Mouse (Mus musculus) midbrain, embryonic 10.5 days (tissue): ENCODE results near the gene Rnf149. TPM values are rescaled to one million over a fixed set of nuclear protein-coding genes. Genes with fewer than 3 reads are reported as not detected.

Source experiments
- DNase-seq: peaks from one replicate; pipeline ENCODE4 v3.0.0-alpha.2; 2017; ENCODE audit warnings: low spot score
- H3K27ac ChIP-seq: fragments of 300-500 bp; sonication (generic); replicated peaks from 2 replicates; pipeline ENCODE4 v1.5.1; 2016; ENCODE audit warnings: mild to moderate bottlenecking
- H3K27me3 ChIP-seq: fragments of 300-500 bp; sonication (generic); 2 replicates; pipeline ENCODE4 v1.6.1; 2016; ENCODE audit warnings: low read depth, mild to moderate bottlenecking; ENCODE audit not compliant: poor library complexity, severe bottlenecking
- H3K36me3 ChIP-seq: fragments of 300-500 bp; sonication (generic); 2 replicates; pipeline ENCODE4 v1.6.1; 2016; ENCODE audit warnings: mild to moderate bottlenecking, moderate library complexity
- H3K4me1 ChIP-seq: fragments of 300-500 bp; sonication (generic); 2 replicates; pipeline ENCODE4 v1.6.1; 2016
- H3K4me3 ChIP-seq: fragments of 300-500 bp; sonication (generic); 2 replicates; pipeline ENCODE4 v1.5.1; 2016; ENCODE audit warnings: mild to moderate bottlenecking, moderate library complexity
- H3K9me3 ChIP-seq: fragments of 300-500 bp; sonication (generic); replicated peaks from 2 replicates; pipeline ENCODE4 v1.6.1; 2016; ENCODE audit warnings: mild to moderate bottlenecking
- WGBS: fragments of 180-500 bp; shearing (Covaris S2); methylation state at CpG from one replicate; pipeline ENCODE4 v1.1.7; 2016; 5-methylcytosine and 5-hydroxymethylcytosine counted together
- polyA plus RNA-seq: library from polyadenylated mRNA; unstranded; fragments of >200 nt; fragmentation: Nextera tagmentation; extraction: Ambion mirVana; gene quantifications from 2 replicates; pipeline ENCODE4 v1.2.1, GENCODE M21; 2016

The Rnf149 gene
- polyA plus RNA-seq, 1 experiment from 2014 or later, result 21.6 TPM

GRCm38 (mm10) chr1:39536701-39537100, 40.5 kb downstream of the Rnf149 start:
- Histone ChIP-seq H3K4me1 (peaks cover 30% of the 10 kb centered on the region), H3K27me3 (no peaks in the 10 kb centered on the region), H3K9me3 (peaks cover 13% of the 10 kb centered on the region), H3K4me3 (peak overlapping the region; percentile 97), H3K27ac (no peak overlapping the region), H3K36me3 (peaks cover 41% of the 10 kb centered on the region)
- DNase-seq, result no peak
- 51% methylated on average over 7 of the region's 7 CpGs for WGBS

GRCm38 (mm10) chr1:39535515-39536311, 41.5 kb downstream of the Rnf149 start:
- H3K9me3 ChIP-seq, result peaks cover 10% of the 10 kb centered on the region
- H3K4me1 ChIP-seq, result peaks cover 30% of the 10 kb centered on the region
- peak overlapping the region; percentile 97 for H3K4me3 ChIP-seq
- peak; percentile 99 for DNase-seq
- under 1% methylated on average over 100 of the region's 100 CpGs for WGBS
- H3K27me3 ChIP-seq, result no peaks in the 10 kb centered on the region
- H3K27ac ChIP-seq, result peak overlapping the region; percentile 96
- H3K36me3 ChIP-seq, result peaks cover 32% of the 10 kb centered on the region

- DNase-seq, result no peak
- H3K9me3 ChIP-seq, result peaks cover 2% of the 10 kb centered on the region; the same call in 1 of the 2 replicates
- H3K27me3 ChIP-seq, result no peaks in the 10 kb centered on the region
- H3K27ac ChIP-seq, result peak within 1 kb of the TSS; percentile 96
- peaks cover 23% of the 10 kb centered on the region for H3K36me3 ChIP-seq
- peaks cover 30% of the 10 kb centered on the region for H3K4me1 ChIP-seq
- H3K4me3 ChIP-seq, result peak within 1 kb of the TSS; percentile 97
- WGBS, result 38% methylated on average over 13 of the region's 13 CpGs
Measured at GRCm38 (mm10) chr1:39534831-39535230, 42.4 kb downstream of the Rnf149 start, which contains the start of gene Cnot11. Cnot11 (plus strand) TSS chr1:39534992.

GRCm38 (mm10) chr1:39533917-39534316, 43.3 kb downstream of the Rnf149 start:
- H3K27ac ChIP-seq, result no peak overlapping the region
- H3K36me3 ChIP-seq, result peaks cover 14% of the 10 kb centered on the region
- no peak for DNase-seq
- peaks cover 30% of the 10 kb centered on the region for H3K4me1 ChIP-seq
- no peaks in the 10 kb centered on the region for H3K9me3 ChIP-seq
- H3K27me3 ChIP-seq, result no peaks in the 10 kb centered on the region
- 36% methylated on average over 3 of the region's 3 CpGs for WGBS
- H3K4me3 ChIP-seq, result no peak overlapping the region

GRCm38 (mm10) chr1:39531036-39531435, 46.2 kb downstream of the Rnf149 start:
- no peaks in the 10 kb centered on the region for H3K36me3 ChIP-seq
- H3K4me3 ChIP-seq, result no peak overlapping the region
- H3K27ac ChIP-seq, result no peak overlapping the region
- H3K4me1 ChIP-seq, result peaks cover 18% of the 10 kb centered on the region
- DNase-seq, result no peak
- no peaks in the 10 kb centered on the region for H3K9me3 ChIP-seq
- H3K27me3 ChIP-seq, result no peaks in the 10 kb centered on the region
- 66% methylated on average over 4 of the region's 4 CpGs for WGBS

GRCm38 (mm10) chr1:39530258-39530943, 46.8 kb downstream of the Rnf149 start:
- Histone ChIP-seq H3K27ac (no peak overlapping the region), H3K4me1 (peaks cover 17% of the 10 kb centered on the region), H3K9me3 (no peaks in the 10 kb centered on the region), H3K27me3 (no peaks in the 10 kb centered on the region), H3K4me3 (no peak overlapping the region), H3K36me3 (no peaks in the 10 kb centered on the region)
- peak; percentile 73 for DNase-seq
- 38% methylated on average over 13 of the region's 13 CpGs for WGBS

GRCm38 (mm10) chr1:39528319-39528718, 48.9 kb downstream of the Rnf149 start:
- WGBS, result 82% methylated on average over 6 of the region's 6 CpGs
- Histone ChIP-seq H3K4me1 (peaks cover 6% of the 10 kb centered on the region), H3K36me3 (no peaks in the 10 kb centered on the region), H3K4me3 (no peak overlapping the region), H3K27ac (no peak overlapping the region), H3K9me3 (no peaks in the 10 kb centered on the region), H3K27me3 (no peaks in the 10 kb centered on the region)
- no peak for DNase-seq

- Histone ChIP-seq H3K27ac (no peak overlapping the region), H3K4me1 (peaks cover 5% of the 10 kb centered on the region; the same call in 1 of the 2 replicates), H3K4me3 (no peak overlapping the region), H3K36me3 (no peaks in the 10 kb centered on the region), H3K27me3 (no peaks in the 10 kb centered on the region), H3K9me3 (no peaks in the 10 kb centered on the region)
- 14% methylated on average over 7 of the region's 7 CpGs for WGBS
- peak; percentile 81 for DNase-seq
Measured at GRCm38 (mm10) chr1:39527432-39527831, 49.8 kb downstream of the Rnf149 start.

GRCm38 (mm10) chr1:39526371-39527167, 50.6 kb downstream of the Rnf149 start:
- WGBS, result 88% methylated on average over 9 of the region's 9 CpGs

GRCm38 (mm10) chr1:39525763-39526162, 51.4 kb downstream of the Rnf149 start:
- no peak for DNase-seq
- Histone ChIP-seq H3K27ac (no peak overlapping the region), H3K36me3 (no peaks in the 10 kb centered on the region), H3K4me3 (no peak overlapping the region), H3K27me3 (no peaks in the 10 kb centered on the region), H3K4me1 (peaks cover 5% of the 10 kb centered on the region; the same call in 1 of the 2 replicates), H3K9me3 (no peaks in the 10 kb centered on the region)
- 82% methylated on average over 7 of the region's 7 CpGs for WGBS

More at GRCm38 (mm10) chr1:39526371-39527167, 50.6 kb downstream of the Rnf149 start:
- Histone ChIP-seq H3K9me3 (no peaks in the 10 kb centered on the region), H3K27me3 (no peaks in the 10 kb centered on the region), H3K4me3 (no peak overlapping the region), H3K36me3 (no peaks in the 10 kb centered on the region), H3K4me1 (peaks cover 5% of the 10 kb centered on the region; the same call in 1 of the 2 replicates), H3K27ac (no peak overlapping the region)
- no peak for DNase-seq

GRCm38 (mm10) chr1:39522519-39522918, 54.7 kb downstream of the Rnf149 start:
- H3K27me3 ChIP-seq, result no peaks in the 10 kb centered on the region
- no peak for DNase-seq
- H3K4me3 ChIP-seq, result no peak overlapping the region
- no peaks in the 10 kb centered on the region for H3K36me3 ChIP-seq
- 39% methylated on average over 5 of the region's 5 CpGs for WGBS
- H3K4me1 ChIP-seq, result peaks cover 4% of the 10 kb centered on the region; the same call in 1 of the 2 replicates
- H3K27ac ChIP-seq, result no peak overlapping the region
- 0 out of 2 replicates have a peak, but pooled peaks cover 5% of the 10 kb centered on the region for H3K9me3 ChIP-seq

GRCm38 (mm10) chr1:39521326-39521725, 55.9 kb downstream of the Rnf149 start:
- no peak overlapping the region for H3K27ac ChIP-seq
- WGBS, result 92% methylated on average over 7 of the region's 7 CpGs
- H3K4me1 ChIP-seq, result no peaks in the 10 kb centered on the region
- H3K27me3 ChIP-seq, result no peaks in the 10 kb centered on the region
- 0 out of 2 replicates have a peak, but pooled peaks cover 5% of the 10 kb centered on the region for H3K9me3 ChIP-seq
- DNase-seq, result no peak
- no peak overlapping the region for H3K4me3 ChIP-seq
- no peaks in the 10 kb centered on the region for H3K36me3 ChIP-seq
